Mouse (Mus musculus): ENCODE measurements at regions not wholly inside any gene's neighbourhood (a gene's known extent, or its start where the extent isn't known, plus 50 kb on each side); places are given as distances from the start of the nearest gene placed in this dataset.

- no peak for DNase-seq
Measured at GRCm38 (mm10) chr16:95839512-95840253, 137.8 kb downstream of the Ets2 start.

- no peak for DNase-seq
Measured at GRCm38 (mm10) chr16:95838886-95839430, 137.1 kb downstream of the Ets2 start.

- no peak for DNase-seq
Measured at GRCm38 (mm10) chr16:95838478-95838846, 136.6 kb downstream of the Ets2 start.

DNA sequence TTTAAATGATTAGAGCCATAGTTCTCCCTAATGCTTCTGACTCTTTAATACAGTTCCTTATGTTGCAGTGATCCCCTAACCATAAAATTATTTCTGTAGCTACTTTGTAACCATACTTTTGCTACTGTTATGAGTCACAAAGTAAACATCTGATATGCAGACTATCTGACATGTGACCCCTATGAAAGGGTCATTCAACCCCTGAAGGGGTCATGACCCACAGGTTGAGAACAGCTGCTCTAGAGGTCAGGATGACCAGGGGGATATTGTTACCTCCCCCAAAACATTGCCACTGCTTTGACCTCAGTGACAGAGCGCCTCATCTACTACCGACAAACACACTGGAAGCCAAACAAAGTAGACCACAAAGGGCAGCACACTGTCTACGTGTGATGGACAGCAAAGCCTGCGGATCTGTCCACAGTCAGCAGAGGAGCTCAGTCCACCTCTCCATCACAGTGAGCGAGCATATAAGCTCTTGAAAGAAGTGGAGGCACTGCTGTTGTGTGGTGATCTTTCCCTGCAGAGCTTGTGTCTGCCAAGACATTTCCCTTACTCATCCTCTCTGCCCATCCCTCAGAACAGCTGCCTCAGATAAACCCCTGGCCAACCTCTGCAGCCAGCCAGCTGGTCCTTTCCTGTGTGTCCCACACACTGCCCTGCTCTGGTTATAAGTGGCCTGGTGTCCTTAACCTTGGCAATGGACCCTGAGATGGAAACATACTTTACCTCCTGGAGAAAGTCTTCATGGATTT is 136.0 kb downstream of the Ets2 start:
- DNase-seq: no peak

DNA sequence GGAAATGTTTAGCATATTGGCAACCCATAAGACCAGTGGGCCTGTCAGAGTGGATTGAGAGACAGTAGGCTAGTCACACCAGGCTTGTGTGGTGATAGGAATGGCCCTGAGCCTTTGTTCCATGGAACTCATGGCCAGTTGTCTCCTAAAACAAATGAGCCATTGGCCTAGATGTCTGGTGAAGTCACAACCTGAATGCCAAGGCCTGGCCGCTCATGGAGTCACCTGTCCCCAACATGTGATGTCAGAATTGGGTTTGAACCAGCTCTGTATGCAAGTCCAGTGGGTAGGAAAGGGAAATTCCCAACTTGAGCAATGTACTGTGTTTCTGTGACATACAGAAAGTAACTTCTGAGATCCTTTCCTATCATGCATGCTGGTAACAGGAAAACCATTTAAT is 134.1 kb downstream of the Ets2 start:
- no peak for DNase-seq

GRCm38 (mm10) chr16:95834556-95835288 is 132.8 kb downstream of the Ets2 start:
- DNase-seq: no peak

DNA sequence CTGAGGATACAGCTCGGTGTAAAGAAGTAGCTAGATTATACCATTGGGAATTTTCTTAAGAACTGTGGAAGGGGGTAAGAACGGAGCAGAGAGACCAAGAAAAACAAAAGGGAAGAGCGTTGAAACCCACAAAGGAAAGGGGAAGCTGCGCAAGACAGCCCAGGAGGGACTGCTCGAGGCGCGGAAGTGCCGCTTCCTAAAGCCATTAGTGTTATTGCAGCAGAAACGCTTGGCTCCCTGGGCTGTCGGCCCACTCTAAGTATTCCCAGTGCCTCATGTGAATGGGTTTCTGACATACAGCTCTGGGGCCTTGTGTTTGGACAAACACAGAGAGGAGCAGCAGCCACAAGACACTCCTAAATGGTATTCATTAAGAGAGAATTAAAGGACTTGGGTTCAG is 131.6 kb downstream of the Ets2 start:
- no peak for DNase-seq

DNA sequence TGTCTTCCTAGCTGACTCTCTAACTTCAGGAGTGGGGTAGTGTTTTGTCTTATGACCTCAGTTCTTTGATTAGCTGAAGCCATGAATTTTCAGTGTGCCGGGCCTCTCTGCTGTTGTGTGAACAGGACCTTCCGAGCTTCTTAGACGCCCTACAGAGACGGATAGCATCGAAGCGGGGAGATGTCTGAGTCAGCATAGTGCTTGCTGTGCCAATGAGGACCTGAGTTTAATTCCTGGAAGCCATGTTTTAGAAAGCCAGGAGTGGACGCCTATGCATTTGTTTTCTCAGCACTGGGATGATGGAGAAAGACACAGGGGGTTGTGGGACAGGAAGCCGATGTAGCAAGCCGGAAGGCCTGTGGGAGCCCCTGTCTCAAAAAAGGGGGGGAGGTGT is 130.5 kb downstream of the Ets2 start:
- DNase-seq: no peak

- peak; percentile 22 for DNase-seq
Measured at GRCm38 (mm10) chr16:95831566-95832345, 129.9 kb downstream of the Ets2 start.

DNA sequence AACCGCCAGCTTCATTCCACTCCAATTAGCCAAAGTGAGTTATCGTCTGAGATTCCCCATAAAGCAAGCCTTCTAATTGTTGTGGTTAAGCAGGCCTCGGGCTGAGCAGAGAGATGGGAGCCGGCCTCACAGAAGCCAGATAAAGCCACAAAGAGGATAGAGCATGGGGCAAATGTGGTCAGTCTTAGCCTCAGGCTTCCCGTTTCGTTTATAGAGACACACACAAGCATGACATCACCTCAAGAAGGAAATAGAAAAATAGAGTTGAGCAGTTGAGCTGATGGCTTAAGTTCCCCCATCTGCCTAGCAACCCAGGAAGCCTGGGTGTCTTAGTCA is 125.5 kb downstream of the Ets2 start:
- no peak for DNase-seq

DNA sequence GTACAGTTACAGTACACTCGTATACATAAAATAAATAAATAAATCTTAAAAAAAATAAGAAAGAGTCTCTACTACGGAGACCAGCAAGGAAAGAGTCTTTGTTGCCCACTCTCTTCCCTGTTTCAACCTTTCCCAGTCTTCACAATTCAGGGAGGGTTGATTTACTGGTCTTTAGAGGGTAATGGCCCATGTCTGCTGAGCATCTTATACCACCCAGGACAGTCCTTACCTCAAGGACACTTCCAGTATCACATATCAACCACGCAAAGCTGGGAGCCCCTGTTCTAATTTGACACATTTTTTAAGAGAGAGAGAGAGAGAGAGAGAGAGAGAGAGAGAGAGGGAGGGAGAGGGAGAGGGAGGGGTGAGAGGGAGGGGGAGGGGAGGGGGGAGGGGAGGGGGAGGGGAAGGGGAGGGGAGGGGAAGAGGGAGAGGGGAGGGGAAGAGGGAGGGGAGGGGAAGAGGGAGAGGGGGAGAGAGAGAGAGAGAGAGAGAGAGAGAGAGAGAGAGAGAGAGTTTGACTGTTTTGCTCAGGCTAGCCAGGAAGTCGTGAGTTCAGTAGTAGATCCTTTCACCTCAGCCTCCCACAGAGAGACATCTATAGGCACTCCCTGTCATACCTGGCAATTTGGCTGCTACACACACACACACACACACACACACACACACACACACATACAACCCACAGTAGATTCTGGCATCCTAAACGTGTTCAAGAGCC is 125.0 kb downstream of the Ets2 start:
- no peak for DNase-seq

DNA sequence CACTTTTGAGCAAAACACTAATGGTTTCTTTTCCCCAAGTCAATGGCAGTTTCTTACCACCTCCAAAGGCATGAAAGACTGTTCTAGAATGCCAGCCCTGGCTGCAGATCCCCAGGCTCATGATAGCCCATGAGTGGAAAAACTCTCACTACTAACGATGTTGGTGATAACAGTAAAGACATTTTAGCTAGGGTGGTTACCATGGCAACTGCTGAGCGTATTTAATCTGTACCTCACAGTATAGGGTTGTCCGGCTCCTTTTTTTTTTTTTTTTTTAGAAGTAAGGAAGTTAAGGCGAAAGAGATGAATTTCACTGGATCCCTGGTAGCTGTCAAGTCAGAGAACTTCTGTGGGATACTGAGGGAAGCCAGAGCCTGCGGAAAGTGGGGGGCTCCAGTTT is 123.8 kb downstream of the Ets2 start:
- DNase-seq: no peak

GRCm38 (mm10) chr16:95824720-95825534 is 123.1 kb downstream of the Ets2 start:
- peak; percentile 47 for DNase-seq

- no peak for DNase-seq
Measured at GRCm38 (mm10) chr16:95823803-95824202, 121.9 kb downstream of the Ets2 start.

DNA sequence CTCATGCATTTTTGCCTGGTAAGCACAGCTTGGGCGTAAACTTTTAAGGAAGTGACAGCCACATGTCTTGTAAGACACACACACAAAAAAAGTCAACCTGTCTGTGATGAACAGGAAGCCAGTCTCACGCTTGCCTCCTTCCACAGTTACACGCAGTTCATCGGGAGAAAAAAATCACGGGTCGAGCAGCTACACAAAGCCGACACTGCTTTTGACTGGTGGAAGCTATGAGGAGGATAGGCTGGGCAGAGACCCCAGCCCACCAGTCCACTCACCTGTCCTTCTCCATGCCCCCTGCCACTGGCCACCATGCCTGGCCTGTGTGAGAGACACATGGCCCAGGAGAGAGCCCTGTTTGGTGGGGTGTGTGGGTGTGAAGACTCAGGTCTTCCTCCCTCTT is 119.2 kb downstream of the Ets2 start:
- no peak for DNase-seq

DNA sequence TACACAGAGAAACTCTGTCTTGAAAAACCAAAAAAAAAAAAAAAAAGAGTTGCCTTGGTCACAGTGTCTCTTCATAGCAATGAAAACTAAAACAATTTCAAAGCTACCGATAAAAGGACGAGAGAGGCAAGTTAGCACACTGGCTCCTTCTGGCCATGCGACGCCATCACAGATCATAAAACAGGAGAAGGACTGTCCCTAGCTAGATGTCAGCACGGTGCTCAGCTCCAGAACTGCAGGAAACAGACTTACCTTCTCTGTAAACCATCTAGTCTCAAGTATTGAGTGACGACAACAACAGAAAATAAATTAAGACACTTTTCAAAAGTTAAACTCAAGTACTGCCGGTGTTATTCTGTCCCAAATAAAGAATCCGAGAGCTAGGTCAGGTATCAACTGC is 118.7 kb downstream of the Ets2 start:
- no peak for DNase-seq

- DNase-seq: no peak
Measured at GRCm38 (mm10) chr16:95820013-95820412, 118.1 kb downstream of the Ets2 start.

DNA sequence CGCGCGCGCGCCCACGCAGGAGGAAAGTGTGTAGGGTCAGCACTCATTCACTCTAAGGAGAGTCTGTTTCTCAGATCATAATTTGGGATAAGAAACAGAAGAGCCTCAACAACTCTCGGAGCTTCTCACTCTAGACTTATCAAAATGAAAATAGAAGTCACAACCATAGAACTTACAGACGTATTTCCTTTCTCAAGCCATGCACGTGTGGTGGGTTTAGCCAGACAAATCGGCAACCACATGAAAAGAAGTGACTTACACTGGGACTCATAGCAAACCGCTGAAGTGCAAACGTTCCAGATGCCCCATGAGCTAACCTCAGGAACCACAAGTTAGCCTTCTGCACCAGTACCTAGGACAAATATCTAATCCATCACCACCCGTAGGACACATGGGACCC is 114.1 kb downstream of the Ets2 start:
- no peak for DNase-seq

- no peak for DNase-seq
Measured at GRCm38 (mm10) chr16:95815206-95815731, 113.4 kb downstream of the Ets2 start.

DNA sequence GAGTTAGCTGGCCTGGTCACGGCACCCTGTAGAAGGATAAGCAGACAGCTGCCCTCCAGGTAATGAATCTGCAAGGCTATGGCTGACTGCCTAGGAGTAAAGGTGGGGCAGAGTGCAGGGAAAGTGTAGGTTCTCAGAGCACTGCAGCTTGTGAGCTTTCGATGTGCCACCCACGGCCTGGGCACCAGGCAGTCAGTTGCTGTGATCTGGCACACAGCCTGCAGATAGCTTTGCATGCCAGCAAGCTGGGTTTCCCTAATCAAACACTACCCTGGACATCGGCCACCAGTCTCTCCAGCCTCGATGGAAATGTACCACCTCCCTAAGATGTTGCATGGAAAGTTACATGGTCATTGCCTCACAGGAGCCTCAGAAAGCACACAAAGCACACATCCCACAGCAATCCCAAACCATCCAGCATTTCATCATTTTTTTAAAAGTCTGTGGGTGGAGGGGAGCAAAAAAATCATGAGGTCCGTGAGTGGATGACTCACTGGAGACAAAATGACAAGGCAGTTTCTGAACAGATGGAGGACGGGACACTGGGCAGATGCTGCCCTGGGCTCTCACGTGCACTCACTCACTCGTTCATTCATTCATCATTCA is 112.7 kb downstream of the Ets2 start:
- no peak for DNase-seq

DNA sequence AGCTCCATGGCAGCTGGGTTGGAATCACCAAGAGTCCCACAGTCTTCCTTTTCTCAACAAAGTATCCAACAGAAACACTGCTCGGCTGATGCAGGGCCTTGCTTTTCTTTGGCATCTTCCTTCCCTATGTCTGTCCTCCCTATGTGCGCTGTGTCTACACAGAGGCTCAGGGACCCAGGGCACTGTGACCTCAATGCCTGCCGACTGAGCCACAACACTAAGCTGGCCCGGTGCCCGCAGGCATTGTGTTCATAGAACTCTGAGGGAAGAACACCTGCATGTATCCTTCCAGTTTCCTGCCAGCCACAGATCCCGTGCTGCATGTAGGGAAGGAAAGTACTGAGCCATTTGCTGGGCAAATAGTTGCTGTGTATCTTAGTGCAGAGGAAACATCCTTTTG is 109.2 kb downstream of the Ets2 start:
- DNase-seq: peak; percentile 41
